Mouse (Mus musculus) neural tube, embryonic 12.5 days (tissue): ENCODE results near the gene Socs7. TPM values are rescaled to one million over a fixed set of nuclear protein-coding genes. Genes with fewer than 3 reads are reported as not detected.
"Not testable (repeated sequence)": the region's sequence is repeated elsewhere in the genome, so short reads cannot be mapped to it uniquely, and the experiment has no call there.

Source experiments
- ATAC-seq: fragments of 200-750 bp; cut with Nextera tagmentation; 2 replicates; pipeline ENCODE4 v1.8.0; 2017; ENCODE audit warnings: low read depth, mild to moderate bottlenecking, moderate TSS enrichment, moderate library complexity; ENCODE audit not compliant: low FRiP score
- H3K27ac ChIP-seq: fragments of 300-500 bp; sonication (generic); 2 replicates; pipeline ENCODE4 v1.5.1; 2016
- H3K27me3 ChIP-seq: fragments of 300-500 bp; sonication (generic); replicated peaks from 2 replicates; pipeline ENCODE4 v1.6.1; 2016; ENCODE audit warnings: mild to moderate bottlenecking
- H3K36me3 ChIP-seq: fragments of 300-500 bp; sonication (generic); 2 replicates; pipeline ENCODE4 v1.6.1; 2016; ENCODE audit warnings: mild to moderate bottlenecking
- H3K4me1 ChIP-seq: fragments of 300-500 bp; sonication (generic); 2 replicates; pipeline ENCODE4 v1.6.1; 2016
- H3K4me2 ChIP-seq: fragments of 300-500 bp; sonication (generic); replicated peaks from 2 replicates; pipeline ENCODE4 v1.6.1; 2016; ENCODE audit warnings: mild to moderate bottlenecking
- H3K4me3 ChIP-seq: fragments of 300-500 bp; sonication (generic); 2 replicates; pipeline ENCODE4 v1.5.1; 2016
- H3K9ac ChIP-seq: fragments of 300-500 bp; sonication (generic); 2 replicates; pipeline ENCODE4 v1.6.1; 2016; ENCODE audit warnings: mild to moderate bottlenecking
- H3K9me3 ChIP-seq: fragments of 300-500 bp; sonication (generic); 2 replicates; pipeline ENCODE4 v1.6.1; 2016; ENCODE audit warnings: mild to moderate bottlenecking
- WGBS: fragments of 180-500 bp; shearing (Covaris S2); methylation state at CpG from one replicate; pipeline ENCODE4 v1.1.7; 2016; 5-methylcytosine and 5-hydroxymethylcytosine counted together
- polyA plus RNA-seq: library from polyadenylated mRNA; unstranded; fragments of >200 nt; fragmentation: Nextera tagmentation; extraction: Ambion mirVana; gene quantifications from 2 replicates; pipeline ENCODE4 v1.2.1, GENCODE M21; 2016

The Socs7 gene
- polyA plus RNA-seq, 1 experiment from 2014 or later, result 9.0 TPM

DNA sequence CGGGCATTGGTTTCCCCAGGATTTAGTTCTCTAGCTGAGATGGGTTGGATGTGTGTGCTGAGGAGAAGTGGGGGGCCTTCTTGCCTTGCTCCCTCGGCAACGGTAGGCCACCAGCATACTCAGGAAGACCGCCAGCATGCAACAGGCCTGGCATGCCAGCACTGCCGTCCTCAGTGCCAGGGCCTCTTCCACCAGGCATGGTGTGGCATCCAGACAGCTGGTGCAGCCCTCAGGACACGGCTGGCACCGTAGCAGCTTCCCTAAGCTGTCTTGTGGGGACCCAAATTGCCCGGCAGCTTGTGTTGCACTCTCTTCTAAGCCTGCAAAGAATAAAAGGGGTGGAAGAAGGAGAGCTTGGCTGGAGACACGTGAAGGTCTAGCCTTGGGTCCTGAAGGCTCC lies 16.0 kb upstream of the Socs7 start:
- 84% methylated on average over 9 of the region's 9 CpGs for WGBS
- no peak overlapping the region for H3K9ac ChIP-seq
- no peak for ATAC-seq
- H3K9me3 ChIP-seq, result no peaks in the 10 kb centered on the region
- H3K4me1 ChIP-seq, result peaks cover 27% of the 10 kb centered on the region
- H3K36me3 ChIP-seq, result no peaks in the 10 kb centered on the region
- H3K27me3 ChIP-seq, result 0 out of 2 replicates have a peak, but pooled peaks cover 4% of the 10 kb centered on the region
- no peak overlapping the region for H3K27ac ChIP-seq
- H3K4me3 ChIP-seq, result no peak overlapping the region
- no peak overlapping the region for H3K4me2 ChIP-seq

- WGBS, result 84% methylated on average over 9 of the region's 9 CpGs
- Histone ChIP-seq H3K27me3 (0 out of 2 replicates have a peak, but pooled peaks cover 4% of the 10 kb centered on the region), H3K27ac (no peak overlapping the region), H3K9ac (no peak overlapping the region), H3K9me3 (no peaks in the 10 kb centered on the region), H3K4me2 (no peak overlapping the region), H3K4me3 (no peak overlapping the region), H3K36me3 (no peaks in the 10 kb centered on the region), H3K4me1 (peaks cover 36% of the 10 kb centered on the region)
- ATAC-seq, result no peak
These were observed 15.1 kb upstream of the Socs7 start for GRCm38 (mm10) chr11:97347291-97347690.

GRCm38 (mm10) chr11:97350035-97350434 lies 12.3 kb upstream of the Socs7 start:
- Histone ChIP-seq H3K4me3 (no peak overlapping the region), H3K4me2 (peak overlapping the region; percentile 33), H3K36me3 (no peaks in the 10 kb centered on the region), H3K9me3 (no peaks in the 10 kb centered on the region), H3K27ac (peak overlapping the region; percentile 37; the same call in 1 of the 2 replicates), H3K4me1 (peaks cover 33% of the 10 kb centered on the region), H3K27me3 (0 out of 2 replicates have a peak, but pooled peaks cover 4% of the 10 kb centered on the region), H3K9ac (no peak overlapping the region)
- 15% methylated on average over 2 of the region's 2 CpGs for WGBS
- ATAC-seq, result peak; percentile 71

- no peak within 1 kb of the TSS for H3K27ac ChIP-seq
- H3K4me1 ChIP-seq, result peaks cover 33% of the 10 kb centered on the region
- 0 out of 2 replicates have a peak within 1 kb of the TSS, but pooled peaks have one; percentile 17 for H3K9ac ChIP-seq
- WGBS, result 59% methylated on average over 3 of the region's 3 CpGs
- H3K4me3 ChIP-seq, result no peak within 1 kb of the TSS
- no peaks in the 10 kb centered on the region for H3K36me3 ChIP-seq
- no peak for ATAC-seq
- H3K9me3 ChIP-seq, result no peaks in the 10 kb centered on the region
- H3K27me3 ChIP-seq, result 0 out of 2 replicates have a peak, but pooled peaks cover 4% of the 10 kb centered on the region
- H3K4me2 ChIP-seq, result peak within 1 kb of the TSS; percentile 9; the same call in 1 of the 2 replicates
These were observed 10.2 kb upstream of the Socs7 start, which contains the start of gene Gpr179 for GRCm38 (mm10) chr11:97352027-97352684. Gpr179 (minus strand) TSS chr11:97352077.

DNA sequence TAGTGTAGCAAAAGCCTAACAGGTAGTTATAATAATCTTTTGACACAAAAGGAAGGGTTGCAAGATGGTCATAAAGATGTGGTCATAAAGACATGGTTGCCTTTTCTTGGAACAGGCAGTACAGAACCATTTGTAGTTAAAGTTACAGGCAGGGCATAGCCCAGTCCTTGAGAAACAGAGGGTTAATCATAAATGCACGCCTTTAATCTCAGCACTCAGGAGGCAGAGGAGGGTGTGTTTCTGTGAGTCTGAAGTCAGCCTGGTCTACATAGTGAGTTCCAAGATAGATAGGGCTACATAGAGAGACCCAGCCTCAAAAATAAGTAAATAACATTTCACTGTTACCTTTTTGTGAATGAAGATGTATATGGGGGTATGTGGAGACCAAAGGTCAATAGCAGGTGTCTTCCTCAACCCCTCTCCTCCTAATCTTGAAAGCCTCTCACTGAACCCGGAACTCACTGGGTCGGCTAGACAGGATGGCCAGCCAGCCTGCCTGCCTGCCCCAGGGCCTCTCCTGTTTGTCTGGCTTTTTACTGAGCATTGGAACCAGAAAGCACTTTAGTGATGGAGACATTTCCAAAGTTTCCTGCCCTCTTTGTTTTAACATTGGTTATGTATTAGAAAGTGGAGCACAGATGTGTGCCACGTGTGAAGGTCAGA lies 9.3 kb upstream of the Socs7 start:
- Histone ChIP-seq H3K27me3 (0 out of 2 replicates have a peak, but pooled peaks cover 4% of the 10 kb centered on the region), H3K9ac (no peak overlapping the region), H3K4me3 (no peak overlapping the region), H3K27ac (no peak overlapping the region), H3K9me3 (no peaks in the 10 kb centered on the region), H3K4me2 (no peak overlapping the region), H3K36me3 (no peaks in the 10 kb centered on the region), H3K4me1 (peaks cover 33% of the 10 kb centered on the region)
- WGBS, result 76% methylated on average over 4 of the region's 4 CpGs
- ATAC-seq, result no peak

GRCm38 (mm10) chr11:97354646-97355045 lies 7.7 kb upstream of the Socs7 start:
- Histone ChIP-seq H3K4me1 (peaks cover 30% of the 10 kb centered on the region), H3K9ac (no peak overlapping the region), H3K4me2 (no peak overlapping the region), H3K27ac (no peak overlapping the region), H3K27me3 (0 out of 2 replicates have a peak, but pooled peaks cover 4% of the 10 kb centered on the region), H3K36me3 (no peaks in the 10 kb centered on the region), H3K4me3 (no peak overlapping the region), H3K9me3 (no peaks in the 10 kb centered on the region)
- no peak for ATAC-seq
- WGBS, result 82% methylated on average over 2 of the region's 2 CpGs

GRCm38 (mm10) chr11:97355247-97355646 lies 7.1 kb upstream of the Socs7 start:
- H3K9ac ChIP-seq, result no peak overlapping the region
- peaks cover 24% of the 10 kb centered on the region for H3K4me1 ChIP-seq
- no peak overlapping the region for H3K4me3 ChIP-seq
- 0 out of 2 replicates have a peak, but pooled peaks cover 4% of the 10 kb centered on the region for H3K27me3 ChIP-seq
- ATAC-seq, result no peak
- no peaks in the 10 kb centered on the region for H3K36me3 ChIP-seq
- H3K9me3 ChIP-seq, result no peaks in the 10 kb centered on the region
- H3K27ac ChIP-seq, result no peak overlapping the region
- no peak overlapping the region for H3K4me2 ChIP-seq
- 88% methylated on average over 7 of the region's 7 CpGs for WGBS

DNA sequence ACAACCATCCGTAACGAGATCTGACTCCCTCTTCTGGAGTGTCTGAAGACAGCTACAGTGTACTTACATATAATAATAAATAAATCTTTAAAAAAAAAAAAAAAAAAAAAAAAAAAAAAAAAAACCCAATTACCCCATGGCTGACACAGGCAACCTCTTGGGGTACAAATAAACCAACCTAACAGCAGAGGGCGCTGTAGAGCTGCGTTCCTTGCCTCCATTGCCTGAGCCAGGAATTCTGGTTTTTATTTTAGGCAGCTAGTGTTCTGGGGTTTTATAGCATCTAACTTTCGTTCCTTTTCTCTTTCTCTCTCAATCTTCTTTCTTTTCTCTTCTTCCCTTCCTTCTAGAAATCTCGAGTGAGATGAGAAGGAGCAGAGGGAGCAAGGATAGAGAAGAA lies 4.7 kb upstream of the Socs7 start:
- ATAC-seq, H3K4me1 ChIP-seq, H3K4me2 ChIP-seq, H3K4me3 ChIP-seq, H3K9me3 ChIP-seq, H3K27me3 ChIP-seq, H3K9ac ChIP-seq, H3K27ac ChIP-seq, H3K36me3 ChIP-seq: not testable (repeated sequence)
- 24% methylated on average over 6 of the region's 6 CpGs for WGBS

GRCm38 (mm10) chr11:97362649-97362942 lies 245 bp downstream of the Socs7 start:
- peak overlapping the region; percentile 99 for H3K9ac ChIP-seq
- no peaks in the 10 kb centered on the region for H3K27me3 ChIP-seq
- peak overlapping the region; percentile 99 for H3K4me3 ChIP-seq
- under 1% methylated on average over 38 of the region's 39 CpGs for WGBS
- peak overlapping the region; percentile 82 for H3K27ac ChIP-seq
- H3K9me3 ChIP-seq, result no peaks in the 10 kb centered on the region
- H3K4me2 ChIP-seq, result peak overlapping the region; percentile 88
- ATAC-seq, result peak; percentile 61
- peaks cover 27% of the 10 kb centered on the region for H3K4me1 ChIP-seq
- no peaks in the 10 kb centered on the region for H3K36me3 ChIP-seq

DNA sequence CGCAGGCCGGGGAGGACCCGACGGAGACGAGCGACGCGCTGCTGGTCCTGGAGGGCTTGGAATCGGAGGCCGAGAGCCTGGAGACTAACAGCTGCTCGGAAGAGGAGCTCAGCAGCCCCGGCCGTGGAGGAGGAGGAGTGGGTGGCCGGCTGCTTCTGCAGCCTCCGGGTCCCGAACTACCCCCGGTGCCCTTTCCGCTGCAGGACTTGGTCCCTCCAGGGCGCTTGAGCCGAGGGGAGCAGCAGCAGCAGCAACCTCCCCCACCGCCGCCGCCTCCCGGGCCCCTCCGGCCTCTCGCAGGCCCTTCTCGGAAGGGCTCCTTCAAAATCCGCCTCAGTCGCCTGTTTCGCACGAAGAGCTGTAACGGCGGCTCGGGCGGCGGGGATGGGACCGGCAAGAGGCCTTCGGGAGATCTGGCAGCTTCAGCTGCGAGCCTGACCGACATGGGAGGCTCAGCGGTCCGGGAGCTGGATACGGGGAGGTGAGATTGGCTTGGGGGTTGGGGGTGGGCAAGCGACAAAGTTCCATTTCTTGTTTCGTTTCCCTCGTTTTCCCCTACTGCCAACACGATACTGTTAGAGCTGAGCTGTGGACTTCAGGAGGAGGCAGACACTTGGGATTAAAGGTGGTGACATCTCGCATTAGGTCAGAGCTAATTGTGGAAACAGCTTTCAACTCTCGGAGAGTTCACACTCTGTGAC lies 742 bp downstream of the Socs7 start:
- Histone ChIP-seq H3K9ac (peak overlapping the region; percentile 99), H3K4me2 (peak overlapping the region; percentile 88), H3K4me3 (peak overlapping the region; percentile 99), H3K4me1 (peaks cover 27% of the 10 kb centered on the region), H3K36me3 (no peaks in the 10 kb centered on the region), H3K27ac (peak overlapping the region; percentile 82), H3K9me3 (no peaks in the 10 kb centered on the region), H3K27me3 (no peaks in the 10 kb centered on the region)
- WGBS, result under 1% methylated on average over 49 of the region's 49 CpGs
- peak; percentile 19; the same call in 1 of the 2 replicates for ATAC-seq

DNA sequence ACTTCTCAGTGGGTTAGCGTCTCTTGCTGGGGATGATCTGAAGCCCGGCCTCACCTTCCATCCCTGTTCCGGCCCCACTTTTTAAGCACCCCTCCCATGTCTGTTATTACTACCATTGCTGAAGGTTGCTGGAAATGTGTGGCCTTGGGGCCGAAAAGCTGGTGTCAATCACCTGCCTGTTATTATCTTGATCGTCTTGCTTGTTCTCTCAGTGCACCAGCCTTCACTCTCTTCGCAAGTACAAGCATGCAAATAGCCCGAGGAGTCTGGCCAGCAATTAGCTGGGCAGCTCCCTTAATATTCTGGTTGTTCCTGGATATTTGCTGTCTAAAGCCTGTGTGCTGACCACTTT lies 1.3 kb downstream of the Socs7 start:
- ATAC-seq, result no peak
- Histone ChIP-seq H3K4me2 (peak overlapping the region; percentile 88), H3K9ac (peak overlapping the region; percentile 99), H3K9me3 (no peaks in the 10 kb centered on the region), H3K4me1 (peaks cover 27% of the 10 kb centered on the region), H3K4me3 (peak overlapping the region; percentile 99), H3K27me3 (no peaks in the 10 kb centered on the region), H3K36me3 (no peaks in the 10 kb centered on the region), H3K27ac (no peak overlapping the region)
- WGBS, result 3% methylated on average over 7 of the region's 7 CpGs

GRCm38 (mm10) chr11:97365556-97365955 lies 3.2 kb downstream of the Socs7 start:
- Histone ChIP-seq H3K4me1 (peaks cover 27% of the 10 kb centered on the region), H3K36me3 (no peaks in the 10 kb centered on the region), H3K27me3 (no peaks in the 10 kb centered on the region), H3K9ac (peak overlapping the region; percentile 99; the same call in 1 of the 2 replicates), H3K9me3 (no peaks in the 10 kb centered on the region), H3K4me3 (peak overlapping the region; percentile 23; the same call in 1 of the 2 replicates), H3K27ac (no peak overlapping the region), H3K4me2 (peak overlapping the region; percentile 88)
- no peak for ATAC-seq
- WGBS, result 60% methylated on average over 1 of the region's 1 CpGs
